Mouse (Mus musculus) heart, postnatal 14 days (tissue): Measurements from ENCODE around the gene Exoc6b. TPM values are rescaled to one million over a fixed set of nuclear protein-coding genes. Genes with fewer than 3 reads are reported as not detected.

Experiments used
- DNase-seq, 2 experiments: peaks; one replicate each; pipeline ENCODE4 v3.0.0; 2021 to 2022
- intact Hi-C: fragments of 180-260 bp; cut with DNase I; formaldehyde crosslinking; loops from one replicate; pipeline ENCODE4 v1.15.1; 2025
- total RNA-seq, 2 experiments: library from RNA; stranded (reverse); gene quantifications; 2 replicates each; pipeline ENCODE4 v1.2.3; 2021

The Exoc6b gene
- total RNA-seq, 2 experiments from 2014 or later, result 21.2 to 21.9 TPM

DNA sequence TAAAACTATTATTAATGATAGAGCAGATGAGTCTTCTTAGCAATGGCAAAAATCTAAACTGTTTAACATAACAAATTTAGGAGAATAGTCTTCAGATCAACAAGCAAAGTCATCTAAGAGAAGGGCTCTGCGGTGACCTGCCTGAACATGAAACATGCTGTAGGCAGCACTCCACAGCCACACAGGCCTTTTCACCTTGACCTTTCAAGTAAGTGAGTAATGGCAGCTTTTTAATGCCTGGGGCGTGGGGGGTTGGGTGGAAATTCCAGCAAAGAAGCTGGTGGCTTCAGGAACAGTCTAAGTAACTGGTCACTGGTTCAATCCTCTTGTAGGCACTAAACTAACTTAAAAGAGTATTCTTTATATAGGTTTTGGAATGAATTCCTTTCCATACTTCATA is 58.9 kb downstream of the Exoc6b start:
- intact Hi-C loops, result loop anchor here (10.0 kb wide), 1 partner anchor 606 kb away; no protein-coding TSS in a partner anchor

GRCm38 (mm10) chr6:84995418-84995817 is 73.9 kb downstream of the Exoc6b start:
- intact Hi-C loops, result no loop called here
- DNase-seq, result no peak

More for the DNA sequence above, 58.9 kb downstream of the Exoc6b start:
- no peak for DNase-seq

DNA sequence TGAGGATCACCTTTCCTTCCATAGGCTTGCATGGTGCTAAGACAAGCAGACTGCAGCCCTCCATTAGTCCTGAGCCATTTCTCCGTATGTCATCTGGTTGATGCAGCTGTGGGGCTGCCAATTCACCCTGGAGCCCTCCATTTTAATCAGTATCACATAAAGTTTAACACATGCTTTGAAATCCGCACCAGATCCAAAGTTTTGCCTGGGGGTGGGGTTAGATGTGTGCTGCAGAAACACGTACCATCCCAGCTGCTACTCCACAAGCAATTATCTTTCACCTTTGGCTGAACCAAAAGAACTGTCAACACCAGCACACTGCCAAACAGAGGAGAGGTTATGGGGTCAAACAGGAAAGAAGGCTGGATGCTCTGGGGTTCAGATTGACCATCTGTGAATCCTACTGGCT is 92.7 kb downstream of the Exoc6b start:
- intact Hi-C loops, result no loop called here
- DNase-seq, result peak; percentile 5 to 65

- DNase-seq, result no peak
- intact Hi-C loops, result no loop called here
Measured at GRCm38 (mm10) chr6:84968531-84968930, 100.8 kb downstream of the Exoc6b start.

GRCm38 (mm10) chr6:84964729-84965415 is 104.4 kb downstream of the Exoc6b start:
- intact Hi-C loops, result no loop called here

DNA sequence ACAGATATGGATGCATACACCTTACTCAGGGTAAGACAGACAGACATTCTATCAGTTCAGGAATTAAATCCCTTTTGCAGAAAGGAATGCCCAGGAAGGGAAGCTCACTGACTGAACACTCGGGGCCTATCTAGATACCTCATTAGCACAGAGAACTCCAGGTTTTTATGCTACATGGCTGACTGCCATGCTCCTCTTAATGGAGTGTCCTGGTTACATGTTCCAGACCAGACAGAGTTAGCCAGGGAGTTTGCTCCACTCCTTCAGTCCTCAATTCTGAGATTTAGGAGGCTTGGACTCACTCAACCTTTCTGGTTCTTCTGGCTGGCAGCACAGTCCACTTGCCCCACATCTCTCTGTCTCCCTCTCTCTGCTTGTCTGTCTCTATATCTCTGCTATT is 106.3 kb downstream of the Exoc6b start:
- no peak for DNase-seq
- intact Hi-C loops, result no loop called here

More at GRCm38 (mm10) chr6:84964729-84965415, 104.4 kb downstream of the Exoc6b start:
- DNase-seq, result no peak

DNA sequence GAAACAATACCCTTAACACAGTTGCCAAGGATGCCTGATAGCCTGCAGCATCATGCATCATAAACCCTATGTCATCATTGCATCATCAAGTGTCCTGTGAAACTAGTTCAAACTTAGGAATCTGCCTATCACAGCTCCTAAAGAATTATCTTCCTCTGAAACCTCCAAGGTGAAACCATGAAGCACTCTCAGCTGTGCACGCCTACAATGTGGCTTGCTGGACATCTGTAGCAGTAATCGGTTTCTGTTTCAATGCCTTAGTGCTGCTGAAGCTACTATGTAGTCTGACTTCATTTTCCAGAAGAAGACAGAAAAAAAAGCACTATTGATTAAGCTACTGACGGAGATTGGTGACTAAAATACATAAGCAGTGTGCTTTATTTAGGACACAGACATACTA is 107.5 kb downstream of the Exoc6b start:
- DNase-seq, result no peak
- intact Hi-C loops, result no loop called here

GRCm38 (mm10) chr6:84959520-84959919 is 109.8 kb downstream of the Exoc6b start:
- DNase-seq, result no peak
- intact Hi-C loops, result no loop called here

DNA sequence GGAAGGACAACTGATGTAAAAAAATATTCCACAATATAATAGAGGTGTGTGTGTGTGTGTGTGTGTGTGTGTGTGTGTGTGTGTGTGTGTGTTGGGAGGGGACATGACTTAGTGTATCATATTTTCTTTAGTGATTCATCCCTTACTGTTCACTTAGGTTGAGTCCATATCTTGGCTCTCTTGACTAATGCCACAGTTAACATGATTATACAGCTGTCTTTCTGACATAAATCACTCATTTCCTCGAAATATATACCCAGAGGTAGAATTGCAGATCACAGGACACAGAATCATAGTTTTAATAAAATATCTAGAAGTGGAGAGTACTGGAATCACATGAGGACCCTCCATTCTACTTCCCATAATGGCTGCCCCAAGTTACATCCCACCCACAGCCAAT is 117.7 kb downstream of the Exoc6b start:
- intact Hi-C loops, result no loop called here
- no peak for DNase-seq

- DNase-seq, result no peak
- intact Hi-C loops, result no loop called here
Measured at GRCm38 (mm10) chr6:84946569-84946968, 122.7 kb downstream of the Exoc6b start.

GRCm38 (mm10) chr6:84946106-84946505 is 123.2 kb downstream of the Exoc6b start:
- no peak for DNase-seq
- intact Hi-C loops, result no loop called here

GRCm38 (mm10) chr6:84932953-84933921 is 136.1 kb downstream of the Exoc6b start:
- peak; percentile 23 to 50 for DNase-seq
- intact Hi-C loops, result no loop called here

DNA sequence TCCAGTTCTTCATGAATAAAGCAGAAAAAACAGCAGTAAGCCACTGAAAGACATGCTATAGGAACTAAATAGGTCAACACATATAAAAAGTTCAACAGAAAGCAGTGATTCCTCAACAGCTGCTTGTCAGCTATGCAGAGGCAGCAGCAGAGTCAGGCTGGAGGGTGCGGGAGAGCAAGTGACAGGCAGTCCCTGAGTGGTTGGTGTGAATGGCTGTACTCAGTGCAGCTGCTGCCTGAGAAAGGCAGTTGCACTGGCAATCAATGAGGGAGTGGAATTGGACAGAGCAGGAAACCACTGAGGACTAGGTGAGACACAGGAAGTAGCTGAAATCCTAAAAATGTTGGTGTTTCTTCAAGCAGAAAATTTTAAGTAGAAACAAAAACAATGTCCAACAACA is 138.3 kb downstream of the Exoc6b start:
- DNase-seq, result peak in 1 of 2 experiments; percentile 4
- intact Hi-C loops, result no loop called here

DNA sequence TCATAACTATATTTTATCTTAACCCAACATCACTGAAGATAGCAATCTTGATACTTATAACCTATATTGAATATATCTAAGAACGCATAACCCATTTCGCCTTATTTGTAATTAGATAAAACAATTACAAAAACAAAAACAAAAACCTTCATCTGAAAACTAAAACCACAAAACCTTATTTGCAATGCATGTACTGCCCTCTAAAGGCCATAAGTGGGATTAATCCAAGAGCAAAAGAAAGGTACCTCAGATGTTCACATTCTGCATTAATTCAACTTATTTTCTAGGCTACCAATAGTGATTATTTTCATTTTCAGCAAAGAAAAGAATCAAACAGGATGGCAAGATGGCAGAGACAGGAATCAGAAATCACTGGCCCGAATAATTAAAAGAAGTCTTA is 143.2 kb downstream of the Exoc6b start:
- DNase-seq, result no peak
- intact Hi-C loops, result no loop called here

DNA sequence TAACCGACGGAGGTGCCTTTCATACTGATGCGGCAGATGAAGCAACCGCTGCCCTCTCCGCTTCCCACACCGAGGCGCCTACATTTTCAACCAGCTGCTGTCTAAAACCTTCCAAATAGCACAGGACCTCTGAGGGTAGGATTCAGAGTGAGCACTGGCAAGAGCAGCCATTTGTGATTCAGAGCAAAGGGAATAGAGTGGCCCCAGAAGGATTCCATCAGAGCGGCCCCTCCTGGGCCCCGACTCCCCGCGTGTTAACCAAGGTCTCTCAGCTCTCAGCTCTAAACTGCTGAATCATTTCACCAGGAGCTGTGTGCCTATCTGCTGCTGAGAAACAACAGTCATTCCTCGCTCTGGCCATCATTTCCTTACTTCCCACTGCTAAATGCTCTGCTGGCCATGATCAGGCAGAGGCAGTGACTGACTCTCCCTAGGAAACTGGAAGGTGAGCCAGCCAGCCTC is 145.5 kb downstream of the Exoc6b start:
- DNase-seq, result peak; percentile 6 to 12
- intact Hi-C loops, result no loop called here

DNA sequence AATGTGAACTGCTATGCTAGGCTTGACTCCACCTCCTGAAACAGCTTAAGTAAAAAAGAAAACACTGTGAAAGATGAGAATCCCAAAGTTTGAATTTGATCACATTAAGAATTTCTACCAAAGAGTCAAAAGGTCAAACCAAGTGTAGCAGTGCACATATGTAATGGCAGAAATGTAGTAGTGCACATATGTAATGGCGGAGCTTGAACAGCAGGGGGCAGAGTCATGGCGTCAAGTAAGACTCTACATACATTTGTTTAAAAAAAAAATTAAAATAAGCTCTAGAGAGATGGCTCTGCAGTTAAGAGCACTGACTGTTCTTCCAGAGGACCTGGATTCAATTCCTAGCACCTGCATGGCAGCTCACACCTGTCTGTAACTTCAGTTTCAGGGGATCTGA is 153.0 kb downstream of the Exoc6b start:
- intact Hi-C loops, result loop anchor here (5.0 kb wide), 1 partner anchor 196 kb away; no protein-coding TSS in a partner anchor
- peak; percentile 40 to 68 for DNase-seq

DNA sequence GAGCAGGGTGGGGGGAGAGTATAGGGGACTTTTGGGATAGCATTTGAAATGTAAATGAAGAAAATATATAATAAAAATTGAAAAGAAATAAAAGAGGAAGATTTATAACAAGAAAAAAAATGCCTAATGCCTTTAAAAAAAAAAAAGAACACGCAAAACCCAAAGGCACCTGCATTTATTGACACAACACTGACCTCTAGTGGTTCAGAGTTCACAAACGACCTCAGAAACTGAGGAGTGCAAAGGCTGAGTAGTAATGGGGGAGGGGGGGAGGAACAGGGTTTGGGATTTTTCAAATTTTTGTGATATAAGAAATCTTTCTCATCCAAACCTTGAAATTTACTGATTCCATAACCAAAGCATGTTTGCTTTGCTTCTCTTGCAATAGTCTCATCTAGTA is 156.9 kb downstream of the Exoc6b start:
- intact Hi-C loops, result loop anchor here (1.0 to 5.0 kb wide), 4 partner anchors 104 to 815 kb away; no protein-coding TSS in a partner anchor
- peak; percentile 6 to 54 for DNase-seq

GRCm38 (mm10) chr6:84899002-84899774 is 170.1 kb downstream of the Exoc6b start:
- intact Hi-C loops, result no loop called here
- DNase-seq, result no peak

DNA sequence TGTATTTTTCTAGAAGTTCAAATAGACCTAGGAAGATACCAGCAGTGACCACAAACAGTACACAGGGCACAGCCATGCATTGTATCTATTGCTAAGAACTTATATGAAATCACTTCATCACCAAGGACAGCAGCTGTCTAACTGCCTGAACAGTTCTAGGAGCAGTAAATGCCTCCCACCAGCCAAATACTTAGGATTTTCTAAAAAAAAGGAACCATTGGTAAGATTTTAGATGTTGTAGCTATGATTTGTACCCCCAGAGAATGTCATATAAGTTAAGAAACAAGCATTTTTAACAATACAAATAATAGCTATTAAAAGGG is 175.6 kb downstream of the Exoc6b start:
- no peak for DNase-seq
- intact Hi-C loops, result no loop called here

DNA sequence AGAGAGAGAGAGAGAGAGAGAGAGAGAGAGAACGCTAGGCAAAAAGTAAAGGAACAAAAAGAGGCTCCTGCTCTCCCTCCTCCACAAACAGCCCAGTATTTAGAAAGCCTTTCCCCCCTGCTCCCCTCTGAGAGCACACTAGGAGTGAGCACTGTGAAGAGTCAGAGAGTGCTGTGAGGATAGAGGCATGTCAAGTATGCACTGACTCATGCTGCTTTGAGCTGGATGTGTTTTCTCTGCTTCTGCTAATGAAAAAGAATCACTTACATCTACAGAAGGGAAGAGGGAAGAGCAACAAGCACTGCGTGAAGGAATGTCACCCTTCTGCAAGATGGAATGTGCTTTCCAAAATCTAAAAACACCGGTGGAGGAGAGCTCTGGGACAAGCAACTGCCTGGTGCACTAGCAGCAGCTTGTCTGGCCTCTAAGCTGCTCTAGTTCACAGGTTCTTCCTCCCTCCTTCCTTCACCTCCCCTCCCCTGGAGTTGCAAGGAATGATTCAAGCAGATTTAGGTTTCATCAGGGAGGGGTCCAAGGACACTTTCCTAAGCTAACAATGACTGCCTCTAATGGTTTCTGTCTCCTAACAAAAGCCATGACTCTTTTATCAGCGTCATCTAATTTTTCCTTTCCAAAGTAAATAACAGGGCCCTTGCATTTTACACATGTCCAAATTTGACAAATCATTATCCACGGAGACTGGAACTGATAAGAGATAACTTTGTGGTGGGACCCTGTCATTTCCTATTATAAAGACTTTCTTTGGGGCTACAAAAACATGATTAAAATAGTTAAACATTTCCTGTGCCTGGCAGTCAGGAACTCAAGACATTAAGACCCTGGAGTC is 176.2 kb downstream of the Exoc6b start:
- intact Hi-C loops, result no loop called here
- no peak for DNase-seq
